Mouse (Mus musculus) monocyte, adult 2 months (primary cell): ENCODE results near the gene Olfr1360.
"Not testable (repeated sequence)": the region's sequence is repeated elsewhere in the genome, so short reads cannot be mapped to it uniquely, and the experiment has no call there.

Experiments
- DNase-seq, 2 experiments: peaks; one replicate each; pipeline ENCODE4 v3.0.0; 2022; ENCODE audit warnings: low spot score in 2 of 2, low read depth in 1 of 2

Olfr1360 gene

DNA sequence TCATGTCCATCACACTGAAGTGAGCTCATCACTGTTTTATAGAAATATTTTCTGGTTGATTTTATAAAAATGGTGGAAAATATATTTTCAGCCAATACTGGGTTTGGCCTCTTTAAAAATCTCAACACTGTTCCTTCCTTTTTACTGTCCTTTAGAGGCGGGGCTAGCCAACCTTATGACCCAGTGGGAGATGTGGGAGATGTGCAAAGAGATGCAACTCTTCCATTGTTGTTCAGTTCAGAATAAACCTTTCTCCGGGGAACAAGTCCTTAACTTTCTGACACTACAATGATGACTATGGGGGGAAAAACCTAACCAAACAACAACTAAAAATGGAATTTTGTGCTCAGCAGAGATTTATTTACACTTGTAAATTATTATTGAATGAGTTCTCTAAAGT is at the start of gene Olfr1360:
Gene Olfr1360 (minus strand): TSS at position 101 of the 400 bp plus-strand sequence.
- no peak for DNase-seq

DNA sequence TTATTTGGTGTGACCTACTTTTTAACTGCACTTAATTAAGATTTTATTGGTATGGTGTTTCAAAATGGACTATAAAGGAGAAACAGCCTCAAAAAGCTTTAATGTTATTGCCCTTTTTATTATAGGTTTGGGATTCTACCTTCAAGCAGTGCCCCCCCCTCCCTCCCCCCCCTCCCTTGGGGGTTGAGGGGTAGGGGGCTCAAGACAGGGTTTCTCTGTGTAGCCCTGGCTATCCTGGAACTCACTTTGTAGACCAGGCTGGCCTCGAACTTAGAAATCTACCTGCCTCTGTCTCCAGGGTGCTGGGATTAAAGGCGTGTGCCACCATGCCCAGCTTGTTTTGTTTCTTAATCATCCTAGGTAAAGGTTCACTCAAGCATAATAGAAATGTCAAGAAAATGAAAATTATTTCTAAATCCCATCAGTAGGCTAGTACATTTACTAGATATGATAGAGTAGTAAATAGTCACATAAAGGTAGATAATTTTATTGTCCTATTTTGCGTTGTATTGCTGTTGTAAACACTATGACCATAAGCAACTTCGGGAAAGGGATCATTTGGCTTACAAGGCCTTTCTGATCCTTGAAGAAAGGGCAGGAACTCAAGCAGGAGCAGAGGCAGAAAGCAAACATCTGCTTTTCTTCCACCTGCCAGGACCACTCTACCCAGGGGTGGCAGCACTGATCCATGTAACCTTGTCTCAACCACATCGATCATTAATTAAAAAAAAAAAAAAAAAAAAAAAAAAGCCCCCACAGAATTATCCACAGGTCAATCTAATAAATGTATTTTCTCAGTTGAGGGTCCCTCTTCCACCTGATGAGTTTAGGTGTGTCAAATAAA is 46.0 kb upstream of the Olfr1360 start:
- DNase-seq = no peak

DNA sequence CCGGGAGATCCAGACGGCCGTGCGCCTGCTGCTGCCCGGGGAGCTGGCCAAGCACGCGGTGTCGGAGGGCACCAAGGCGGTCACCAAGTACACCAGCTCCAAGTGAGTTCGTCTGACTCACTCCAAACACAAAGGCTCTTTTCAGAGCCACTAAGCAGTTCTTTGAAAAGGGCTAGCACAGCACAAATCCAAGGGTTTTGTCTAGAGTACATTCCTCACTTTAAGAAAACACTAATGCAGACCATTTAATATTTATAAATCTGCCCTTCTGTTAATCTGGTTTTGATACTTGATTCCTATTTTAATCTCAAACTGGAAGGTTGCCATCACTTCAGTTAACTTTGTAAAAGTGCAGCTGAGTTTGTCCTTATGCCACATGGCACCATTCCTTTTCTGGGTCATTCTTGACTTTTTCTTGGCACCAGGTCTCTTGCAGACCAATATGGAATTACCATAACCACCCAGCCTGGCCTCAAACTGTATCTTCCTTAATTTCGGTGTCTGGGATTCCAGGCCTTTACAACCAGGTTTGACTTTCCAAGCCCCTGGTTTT is 45.2 kb upstream of the Olfr1360 start:
- DNase-seq = no peak

DNA sequence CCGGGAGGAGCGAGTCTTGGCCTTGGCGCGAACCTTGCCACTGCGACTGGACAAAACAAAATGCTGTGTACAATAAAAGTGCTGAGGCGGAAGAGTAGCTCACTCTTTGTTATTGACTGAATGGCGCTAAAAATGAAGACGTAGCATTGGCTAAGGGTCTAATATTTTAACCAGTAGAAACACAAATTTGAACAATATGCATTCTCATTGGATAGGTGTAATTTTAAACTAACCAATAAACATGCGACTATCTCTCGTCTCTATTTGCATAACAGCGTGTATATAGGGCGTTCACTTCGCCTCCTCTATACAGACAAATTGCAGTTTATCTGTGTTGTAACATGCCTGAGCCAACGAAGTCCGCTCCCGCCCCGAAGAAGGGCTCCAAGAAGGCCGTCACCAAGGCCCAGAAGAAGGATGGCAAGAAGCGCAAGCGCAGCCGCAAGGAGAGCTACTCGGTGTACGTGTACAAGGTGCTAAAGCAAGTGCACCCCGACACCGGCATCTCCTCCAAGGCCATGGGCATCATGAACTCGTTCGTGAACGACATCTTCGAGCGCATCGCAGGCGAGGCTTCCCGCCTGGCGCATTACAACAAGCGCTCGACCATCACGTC is 44.7 kb upstream of the Olfr1360 start, which contains the start of gene Hist1h2bm:
Gene Hist1h2bm (plus strand): TSS at position 288 of the 616 bp plus-strand sequence.
- DNase-seq = peak; percentile 16 to 39

DNA sequence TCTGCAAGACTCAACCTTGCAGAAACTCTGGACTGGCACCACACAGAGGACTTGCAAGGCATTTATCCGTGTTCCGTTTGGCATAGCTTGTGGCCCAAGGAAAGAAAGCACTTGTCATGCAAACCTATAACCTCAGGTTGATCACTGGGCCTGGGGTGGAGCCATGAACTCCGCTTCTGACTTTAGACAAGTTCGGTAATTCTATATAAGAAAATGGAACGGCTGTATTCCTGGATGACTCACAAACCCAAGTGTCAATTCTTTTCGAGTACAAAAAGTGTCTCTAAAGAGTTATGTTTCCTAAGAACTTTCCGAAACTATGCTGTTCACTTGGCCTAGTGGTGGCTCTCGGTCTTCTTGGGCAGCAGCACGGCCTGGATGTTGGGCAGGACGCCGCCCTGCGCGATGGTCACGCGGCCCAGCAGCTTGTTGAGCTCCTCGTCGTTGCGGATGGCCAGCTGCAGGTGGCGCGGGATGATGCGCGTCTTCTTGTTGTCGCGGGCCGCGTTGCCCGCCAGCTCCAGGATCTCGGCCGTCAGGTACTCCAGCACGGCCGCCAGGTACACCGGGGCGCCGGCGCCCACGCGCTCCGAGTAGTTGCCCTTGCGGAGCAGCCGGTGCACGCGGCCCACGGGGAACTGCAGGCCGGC is 44.0 kb upstream of the Olfr1360 start:
- not testable (repeated sequence) for DNase-seq

GRCm38 (mm10) chr13:21718381-21719080 is 41.3 kb upstream of the Olfr1360 start:
- DNase-seq = no peak

DNA sequence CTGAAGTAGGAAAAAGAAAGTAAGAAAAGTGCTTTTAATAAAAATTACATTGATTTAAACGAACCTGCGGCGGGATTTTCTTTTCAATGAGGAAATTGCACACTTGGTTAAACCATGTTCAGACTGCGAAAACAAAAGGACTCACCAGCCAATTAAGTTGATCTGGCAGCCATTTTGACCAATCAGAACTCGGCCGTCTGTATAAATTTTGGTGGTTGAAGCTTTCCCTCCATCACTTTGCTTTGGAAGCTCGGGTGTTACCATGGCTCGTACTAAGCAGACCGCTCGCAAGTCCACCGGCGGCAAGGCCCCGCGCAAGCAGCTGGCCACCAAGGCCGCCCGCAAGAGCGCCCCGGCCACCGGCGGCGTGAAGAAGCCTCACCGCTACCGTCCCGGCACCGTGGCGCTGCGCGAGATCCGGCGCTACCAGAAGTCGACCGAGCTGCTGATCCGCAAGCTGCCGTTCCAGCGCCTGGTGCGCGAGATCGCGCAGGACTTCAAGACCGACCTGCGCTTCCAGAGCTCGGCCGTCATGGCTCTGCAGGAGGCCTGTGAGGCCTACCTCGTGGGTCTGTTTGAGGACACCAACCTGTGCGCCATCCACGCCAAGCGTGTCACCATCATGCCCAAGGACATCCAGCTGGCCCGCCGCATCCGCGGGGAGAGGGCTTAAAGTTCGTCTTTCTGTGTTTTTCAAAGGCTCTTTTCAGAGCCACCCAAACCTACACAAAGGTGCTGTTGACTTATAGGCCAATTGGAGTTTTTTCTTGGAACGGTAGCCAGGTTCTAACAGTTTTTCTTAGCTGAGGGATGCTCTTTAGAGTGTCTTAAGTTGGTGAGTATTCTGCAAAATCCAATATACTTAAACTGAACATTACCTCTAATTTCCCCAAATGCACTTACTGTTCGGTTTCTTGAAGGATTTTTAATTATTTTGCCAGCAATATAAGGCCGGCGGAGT is 40.5 kb upstream of the Olfr1360 start, which contains the start of gene Hist1h3h:
Gene Hist1h3h (plus strand): TSS at position 263 of the 961 bp plus-strand sequence.
- DNase-seq = peak; percentile 61 to 68

GRCm38 (mm10) chr13:21716540-21717391 is 39.6 kb upstream of the Olfr1360 start:
- DNase-seq = peak; percentile 36 to 49

DNA sequence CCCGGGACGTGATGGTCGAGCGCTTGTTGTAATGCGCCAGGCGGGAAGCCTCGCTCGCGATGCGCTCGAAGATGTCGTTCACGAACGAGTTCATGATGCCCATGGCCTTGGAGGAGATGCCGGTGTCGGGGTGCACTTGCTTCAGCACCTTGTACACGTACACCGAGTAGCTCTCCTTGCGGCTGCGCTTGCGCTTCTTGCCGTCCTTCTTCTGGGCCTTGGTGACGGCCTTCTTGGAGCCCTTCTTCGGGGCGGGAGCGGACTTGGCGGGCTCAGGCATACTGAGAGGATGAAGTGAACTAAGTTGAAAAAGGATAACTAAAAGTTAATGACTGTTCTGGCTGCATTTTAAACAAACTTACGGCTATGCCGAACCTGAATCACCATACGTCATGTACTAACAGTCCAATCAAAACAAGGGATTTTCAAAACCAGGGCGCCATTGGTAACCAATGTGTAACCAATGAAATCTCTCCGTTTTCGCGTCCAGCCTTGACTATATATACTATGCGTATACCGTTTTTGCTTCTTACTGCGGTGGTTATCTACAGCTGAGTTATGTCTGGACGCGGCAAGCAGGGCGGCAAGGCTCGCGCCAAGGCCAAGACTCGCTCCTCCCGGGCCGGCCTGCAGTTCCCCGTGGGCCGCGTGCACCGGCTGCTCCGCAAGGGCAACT is 38.8 kb upstream of the Olfr1360 start, which contains the start of the genes Hist1h2bl and Hist1h2ai:
Gene Hist1h2bl (minus strand): TSS at position 280 of the 676 bp plus-strand sequence.
Gene Hist1h2ai (plus strand): TSS at position 559 of the 676 bp plus-strand sequence.
- DNase-seq = peak; percentile 60 to 65

DNA sequence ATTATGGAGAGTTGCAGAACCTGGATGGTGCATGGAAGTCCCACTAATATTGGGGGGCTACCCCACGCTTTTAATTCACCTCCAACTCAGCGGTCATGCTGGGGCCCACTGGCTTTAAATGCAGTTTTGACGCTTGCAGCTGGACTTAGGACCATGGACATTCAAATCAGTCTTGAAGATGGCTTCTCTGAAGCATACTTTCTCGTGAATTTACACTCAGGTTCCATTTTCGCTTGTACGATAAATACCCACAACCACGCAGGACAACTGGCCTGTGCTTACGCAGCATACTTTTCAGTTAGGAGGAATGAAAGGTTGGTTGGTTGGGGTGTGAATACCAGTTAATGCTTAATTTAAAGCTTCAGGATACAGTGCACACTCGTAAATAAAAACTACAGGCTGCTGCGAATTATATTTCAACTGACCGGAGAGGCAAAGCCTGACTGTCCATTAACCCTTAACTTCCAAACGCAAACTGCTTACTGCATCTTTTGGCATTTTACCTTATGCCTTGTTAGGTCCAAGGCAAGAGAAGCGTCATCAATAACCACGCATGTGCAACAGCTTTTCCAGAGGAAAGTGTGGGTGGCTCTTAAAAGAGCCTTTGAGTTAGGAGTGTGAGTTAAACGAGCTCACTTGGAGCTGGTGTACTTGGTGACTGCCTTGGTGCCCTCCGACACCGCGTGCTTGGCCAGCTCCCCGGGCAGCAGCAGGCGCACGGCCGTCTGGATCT is 38.1 kb upstream of the Olfr1360 start:
- peak in 1 of 2 experiments; percentile 24 for DNase-seq

- peak in 1 of 2 experiments; percentile 29 for DNase-seq
Measured at GRCm38 (mm10) chr13:21714725-21715124, 37.5 kb upstream of the Olfr1360 start.

DNA sequence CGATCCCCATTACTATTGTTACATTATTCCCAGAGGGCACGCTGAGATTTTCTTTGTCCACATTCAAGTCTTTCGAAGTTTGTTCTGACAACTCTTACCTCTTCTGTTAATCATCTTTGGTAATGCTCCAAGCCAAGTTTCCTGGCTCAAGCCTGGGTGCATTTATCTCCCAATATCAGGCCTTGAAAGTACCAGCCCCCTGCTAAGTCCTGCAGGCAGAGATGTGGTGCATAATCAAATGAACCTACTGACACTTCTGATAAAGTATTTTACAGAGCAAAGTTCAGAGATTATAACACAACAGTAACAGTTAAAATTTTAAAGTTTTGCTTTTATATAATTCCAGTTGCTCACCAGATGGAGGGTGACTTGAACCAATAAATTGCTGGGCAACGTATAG is 34.5 kb upstream of the Olfr1360 start:
- DNase-seq = no peak

GRCm38 (mm10) chr13:21710821-21711525 is 33.8 kb upstream of the Olfr1360 start:
- DNase-seq = peak in 1 of 2 experiments; percentile 76

DNA sequence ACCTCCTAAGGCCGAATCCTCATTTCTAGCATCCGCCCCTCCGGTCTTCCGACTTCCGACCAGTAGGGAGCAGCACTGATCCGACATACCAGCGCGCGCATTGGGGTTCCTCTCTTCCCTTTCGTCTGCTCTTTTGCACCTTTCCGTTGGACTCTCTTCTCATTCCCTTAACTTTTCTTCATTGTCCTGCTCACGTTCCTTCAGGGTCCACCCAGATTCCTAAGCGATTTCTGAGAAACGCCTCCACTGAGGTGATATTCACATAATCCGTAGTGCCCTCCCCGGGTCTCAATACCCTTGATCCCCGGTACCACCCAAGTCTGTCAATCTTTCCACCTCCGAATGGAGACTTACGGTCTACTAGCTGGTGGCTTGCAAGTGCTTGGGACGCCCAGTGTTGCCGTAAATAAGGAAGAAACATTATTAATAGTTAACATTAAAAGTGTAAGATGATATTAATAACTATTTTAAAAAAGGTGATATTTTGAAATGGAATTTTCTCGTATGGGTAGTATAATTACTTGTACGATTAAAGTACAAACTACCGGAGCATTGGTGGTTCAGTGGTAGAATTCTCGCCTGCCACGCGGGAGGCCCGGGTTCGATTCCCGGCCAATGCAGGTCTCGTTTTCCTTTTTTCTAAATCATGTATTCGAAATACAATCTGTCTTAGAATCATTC is 33.0 kb upstream of the Olfr1360 start:
- DNase-seq = peak; percentile 60 to 79

DNA sequence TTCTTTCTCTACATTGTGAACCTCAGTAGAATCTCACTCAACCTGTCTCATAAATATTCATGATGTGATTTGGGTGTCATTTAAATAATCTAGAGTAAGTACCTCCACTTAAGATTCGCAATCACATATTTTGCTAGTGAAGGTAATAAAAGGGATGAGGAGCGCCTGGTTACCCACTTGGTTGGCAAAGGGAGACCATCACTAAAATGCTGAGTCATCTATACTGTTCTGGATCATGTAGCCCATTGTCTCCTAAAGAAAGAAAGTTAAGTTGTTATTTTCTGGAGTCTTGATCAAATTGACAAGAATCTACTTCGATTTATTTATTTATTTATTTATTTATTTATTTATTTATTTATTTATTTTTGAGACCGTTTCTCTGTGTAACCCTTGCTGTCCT is 29.5 kb upstream of the Olfr1360 start:
- DNase-seq = no peak

DNA sequence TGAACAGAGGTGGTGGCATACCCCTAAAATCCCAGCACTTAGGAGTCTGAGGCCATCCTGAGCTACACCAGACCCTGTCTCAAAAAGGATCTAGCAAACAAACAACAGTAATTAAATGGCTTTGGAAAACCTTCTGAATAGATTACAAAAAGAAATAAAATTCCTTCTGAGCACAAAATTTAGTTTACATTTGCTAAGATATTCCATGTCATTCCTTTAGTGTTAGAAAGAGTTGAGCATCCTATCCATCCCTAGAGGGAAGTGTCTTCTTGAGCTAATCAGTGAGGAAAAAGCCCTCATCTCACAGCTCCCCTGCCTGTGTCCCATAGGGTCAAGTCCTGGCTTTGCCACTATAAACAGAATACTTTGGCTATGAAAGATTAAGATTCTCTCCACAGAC is 20.6 kb upstream of the Olfr1360 start, which contains the start of gene Olfr1359:
Gene Olfr1359 (plus strand): TSS at position 301 of the 400 bp plus-strand sequence.
- DNase-seq = no peak
